Mouse (Mus musculus) midbrain, embryonic 13.5 days (tissue): ENCODE data around the gene Pde4a. TPM values are rescaled to one million over a fixed set of nuclear protein-coding genes. Genes with fewer than 3 reads are reported as not detected.
A peak's percentile ranks its signal among the peaks of the same experiment; 100 is the strongest.

Experiments
- ATAC-seq: fragments of 200-750 bp; cut with Nextera tagmentation; 2 replicates; pipeline ENCODE4 v1.8.0; 2017; ENCODE audit warnings: mild to moderate bottlenecking, moderate TSS enrichment, moderate library complexity
- H3K27ac ChIP-seq: fragments of 300-500 bp; sonication (generic); 2 replicates; pipeline ENCODE4 v1.5.1; 2015; ENCODE audit warnings: inconsistent platforms, mild to moderate bottlenecking, moderate library complexity
- H3K27me3 ChIP-seq: fragments of 300-500 bp; sonication (generic); 2 replicates; pipeline ENCODE4 v1.6.1; 2015; ENCODE audit warnings: mild to moderate bottlenecking, inconsistent platforms
- H3K36me3 ChIP-seq: fragments of 300-500 bp; sonication (generic); 2 replicates; pipeline ENCODE4 v1.6.1; 2015; ENCODE audit warnings: mild to moderate bottlenecking, inconsistent platforms
- H3K4me1 ChIP-seq: fragments of 300-500 bp; sonication (generic); replicated peaks from 2 replicates; pipeline ENCODE4 v1.6.1; 2015; ENCODE audit warnings: inconsistent platforms
- H3K4me2 ChIP-seq: fragments of 300-500 bp; sonication (generic); replicated peaks from 2 replicates; pipeline ENCODE4 v1.6.1; 2015; ENCODE audit warnings: moderate library complexity, mild to moderate bottlenecking, inconsistent platforms
- H3K4me3 ChIP-seq: fragments of 300-500 bp; sonication (generic); replicated peaks from 2 replicates; pipeline ENCODE4 v1.5.1; 2015; ENCODE audit warnings: mild to moderate bottlenecking, inconsistent platforms
- H3K9ac ChIP-seq: fragments of 300-500 bp; sonication (generic); replicated peaks from 2 replicates; pipeline ENCODE4 v1.6.1; 2015; ENCODE audit warnings: mild to moderate bottlenecking, inconsistent platforms
- H3K9me3 ChIP-seq: fragments of 300-500 bp; sonication (generic); 2 replicates; pipeline ENCODE4 v1.6.1; 2016; ENCODE audit warnings: mild to moderate bottlenecking, inconsistent platforms
- WGBS: fragments of 180-500 bp; shearing (Covaris S2); methylation state at CpG from one replicate; pipeline ENCODE4 v1.1.7; 2015; 5-methylcytosine and 5-hydroxymethylcytosine counted together
- polyA plus RNA-seq: library from polyadenylated mRNA; unstranded; fragments of >200 nt; fragmentation: Nextera tagmentation; extraction: Ambion mirVana; gene quantifications from 2 replicates; pipeline ENCODE4 v1.2.1, GENCODE M21; 2015

Pde4a gene
- polyA plus RNA-seq = 20.1 and 20.2 TPM in 2 replicates

- peaks cover 74% of the 10 kb centered on the region for H3K27me3 ChIP-seq
- H3K4me1 ChIP-seq = peaks cover 48% of the 10 kb centered on the region
- peak; percentile 31 for ATAC-seq
- H3K9me3 ChIP-seq = no peaks in the 10 kb centered on the region
- peak within 1 kb of the TSS; percentile 66 for H3K4me2 ChIP-seq
- H3K4me3 ChIP-seq = peak within 1 kb of the TSS; percentile 44
- H3K27ac ChIP-seq = no peak within 1 kb of the TSS
- H3K36me3 ChIP-seq = no peaks in the 10 kb centered on the region
- peak within 1 kb of the TSS; percentile 54 for H3K9ac ChIP-seq
- 1% methylated on average over 80 of the region's 86 CpGs for WGBS
Observed at GRCm38 (mm10) chr9:21165041-21165951, at the start of gene Pde4a. Pde4a (plus strand) TSS chr9:21165714.

GRCm38 (mm10) chr9:21117073-21117472 is 48.4 kb upstream of the Pde4a start:
- ATAC-seq = no peak
- H3K27ac ChIP-seq = no peak overlapping the region

GRCm38 (mm10) chr9:21121483-21121882 is 44.0 kb upstream of the Pde4a start:
- 90% methylated on average over 16 of the region's 16 CpGs for WGBS
- Histone ChIP-seq H3K4me3 (no peak overlapping the region), H3K36me3 (peaks cover 56% of the 10 kb centered on the region)

More at GRCm38 (mm10) chr9:21117073-21117472, 48.4 kb upstream of the Pde4a start:
- no peak overlapping the region for H3K4me2 ChIP-seq
- H3K4me1 ChIP-seq = no peaks in the 10 kb centered on the region
- H3K9me3 ChIP-seq = no peaks in the 10 kb centered on the region
- H3K36me3 ChIP-seq = peaks cover 20% of the 10 kb centered on the region
- H3K27me3 ChIP-seq = no peaks in the 10 kb centered on the region
- no peak overlapping the region for H3K4me3 ChIP-seq
- H3K9ac ChIP-seq = no peak overlapping the region
- 82% methylated on average over 6 of the region's 6 CpGs for WGBS

GRCm38 (mm10) chr9:21124837-21125236 is 40.7 kb upstream of the Pde4a start:
- ATAC-seq = no peak
- Histone ChIP-seq H3K9ac (no peak overlapping the region), H3K36me3 (peaks cover 71% of the 10 kb centered on the region), H3K4me1 (no peaks in the 10 kb centered on the region), H3K4me2 (no peak overlapping the region), H3K4me3 (no peak overlapping the region), H3K27me3 (no peaks in the 10 kb centered on the region), H3K9me3 (no peaks in the 10 kb centered on the region), H3K27ac (no peak overlapping the region)
- WGBS = 83% methylated on average over 5 of the region's 5 CpGs

More at GRCm38 (mm10) chr9:21121483-21121882, 44.0 kb upstream of the Pde4a start:
- H3K27ac ChIP-seq = no peak overlapping the region
- H3K4me2 ChIP-seq = no peak overlapping the region
- H3K9me3 ChIP-seq = no peaks in the 10 kb centered on the region
- no peaks in the 10 kb centered on the region for H3K4me1 ChIP-seq
- no peaks in the 10 kb centered on the region for H3K27me3 ChIP-seq
- ATAC-seq = no peak
- H3K9ac ChIP-seq = no peak overlapping the region

GRCm38 (mm10) chr9:21125502-21126258 is 39.8 kb upstream of the Pde4a start:
- H3K4me3 ChIP-seq = no peak overlapping the region
- no peak overlapping the region for H3K27ac ChIP-seq
- H3K9me3 ChIP-seq = no peaks in the 10 kb centered on the region
- no peak overlapping the region for H3K9ac ChIP-seq
- 89% methylated on average over 9 of the region's 9 CpGs for WGBS
- peaks cover 65% of the 10 kb centered on the region for H3K36me3 ChIP-seq
- ATAC-seq = no peak
- no peak overlapping the region for H3K4me2 ChIP-seq
- no peaks in the 10 kb centered on the region for H3K27me3 ChIP-seq
- H3K4me1 ChIP-seq = peaks cover 6% of the 10 kb centered on the region

GRCm38 (mm10) chr9:21126259-21126627 is 39.3 kb upstream of the Pde4a start:
- Histone ChIP-seq H3K9ac (no peak overlapping the region), H3K4me1 (peaks cover 6% of the 10 kb centered on the region), H3K9me3 (no peaks in the 10 kb centered on the region), H3K36me3 (peaks cover 60% of the 10 kb centered on the region), H3K27ac (no peak overlapping the region), H3K27me3 (no peaks in the 10 kb centered on the region), H3K4me2 (no peak overlapping the region), H3K4me3 (no peak overlapping the region)
- 88% methylated on average over 2 of the region's 2 CpGs for WGBS
- ATAC-seq = no peak

GRCm38 (mm10) chr9:21131059-21131956 is 34.2 kb upstream of the Pde4a start, which contains the start of gene Tyk2:
Tyk2 (minus strand) TSS chr9:21131243.
- H3K9ac ChIP-seq = peak within 1 kb of the TSS; percentile 69
- peak within 1 kb of the TSS; percentile 68 for H3K4me2 ChIP-seq
- H3K27ac ChIP-seq = peak within 1 kb of the TSS; percentile 74
- H3K9me3 ChIP-seq = no peaks in the 10 kb centered on the region
- H3K36me3 ChIP-seq = peaks cover 17% of the 10 kb centered on the region
- 6% methylated on average over 37 of the region's 37 CpGs for WGBS
- H3K27me3 ChIP-seq = no peaks in the 10 kb centered on the region
- H3K4me1 ChIP-seq = peaks cover 6% of the 10 kb centered on the region
- H3K4me3 ChIP-seq = peak within 1 kb of the TSS; percentile 58
- peak; percentile 98 for ATAC-seq

- Histone ChIP-seq H3K36me3 (peaks cover 8% of the 10 kb centered on the region), H3K27me3 (no peaks in the 10 kb centered on the region), H3K9me3 (no peaks in the 10 kb centered on the region), H3K27ac (no peak overlapping the region), H3K9ac (no peak overlapping the region), H3K4me3 (no peak overlapping the region), H3K4me2 (no peak overlapping the region), H3K4me1 (peaks cover 6% of the 10 kb centered on the region)
- 82% methylated on average over 12 of the region's 12 CpGs for WGBS
- no peak for ATAC-seq
Observed at GRCm38 (mm10) chr9:21132102-21132775, 33.3 kb upstream of the Pde4a start.

- Histone ChIP-seq H3K9ac (no peak overlapping the region), H3K27me3 (no peaks in the 10 kb centered on the region), H3K4me2 (no peak overlapping the region), H3K9me3 (no peaks in the 10 kb centered on the region), H3K4me3 (no peak overlapping the region), H3K36me3 (peaks cover 6% of the 10 kb centered on the region), H3K27ac (no peak overlapping the region), H3K4me1 (peaks cover 6% of the 10 kb centered on the region)
- no peak for ATAC-seq
- 87% methylated on average over 9 of the region's 9 CpGs for WGBS
Observed at GRCm38 (mm10) chr9:21133064-21133707, 32.3 kb upstream of the Pde4a start.

- H3K4me3 ChIP-seq = no peak overlapping the region
- no peak overlapping the region for H3K4me2 ChIP-seq
- H3K27ac ChIP-seq = no peak overlapping the region
- H3K4me1 ChIP-seq = peaks cover 6% of the 10 kb centered on the region
- H3K9me3 ChIP-seq = no peaks in the 10 kb centered on the region
- ATAC-seq = no peak
- H3K36me3 ChIP-seq = peaks cover 20% of the 10 kb centered on the region
- H3K27me3 ChIP-seq = no peaks in the 10 kb centered on the region
- 80% methylated on average over 9 of the region's 9 CpGs for WGBS
- H3K9ac ChIP-seq = no peak overlapping the region
Observed at GRCm38 (mm10) chr9:21134595-21135328, 30.8 kb upstream of the Pde4a start.
